15 mouse cellular contexts compared by ENCODE assay signal in genomic region chr9:50362556-50362955, GRCm38 (mm10).
"Had no signal": no experiment of that assay in that cellular context is flagged by ENCODE, and none has a peak within 500 bp of the region (broad histone marks: within the 10 kb centered on the region; RNA-seq: fewer than 3 reads in every experiment).

No protein-coding gene starts in this region.

- ATAC-seq: midbrain, embryonic 16.5 days had no signal

- H3K4me2 ChIP-seq: lung, embryonic 14.5 days; midbrain, embryonic 12.5 days; neural tube, embryonic 13.5 days; neural tube, embryonic 15.5 days had no signal

- H3K4me1 ChIP-seq: midbrain, embryonic 10.5 days; midbrain, embryonic 12.5 days had no signal

- H3K36me3 ChIP-seq: midbrain, embryonic 10.5 days; midbrain, embryonic 12.5 days; neural tube, embryonic 13.5 days; neural tube, embryonic 15.5 days had no signal

- H3K9me3 ChIP-seq: midbrain, embryonic 10.5 days; midbrain, embryonic 12.5 days; neural tube, embryonic 13.5 days; neural tube, embryonic 15.5 days had no signal

- H3K4me3 ChIP-seq: midbrain, embryonic 10.5 days; midbrain, embryonic 12.5 days; myocyte; neural tube, embryonic 13.5 days; neural tube, embryonic 15.5 days had no signal

- H3K27ac ChIP-seq: midbrain, embryonic 10.5 days; midbrain, embryonic 12.5 days; neural tube, embryonic 13.5 days; neural tube, embryonic 15.5 days had no signal

- H3K27me3 ChIP-seq: midbrain, embryonic 12.5 days; neural tube, embryonic 13.5 days; neural tube, embryonic 15.5 days had no signal

- DNase-seq: lung, embryonic 14.5 days; lung, postnatal 10 days; lung, postnatal 4 days; midbrain, embryonic 14.5 days; retina, postnatal 1 day; right cerebral cortex, adult 18-20 months; right cerebral cortex, postnatal 25 days; right cerebral cortex, postnatal 4 days; spleen, adult 18-20 months had no signal

- H3K9ac ChIP-seq: lung, embryonic 14.5 days; midbrain, embryonic 12.5 days; neural tube, embryonic 13.5 days; neural tube, embryonic 15.5 days had no signal
